Mouse (Mus musculus): ENCODE measurements at regions not wholly inside any gene's neighbourhood (a gene's known extent, or its start where the extent isn't known, plus 50 kb on each side); places are given as distances from the start of the nearest gene placed in this dataset.

DNA sequence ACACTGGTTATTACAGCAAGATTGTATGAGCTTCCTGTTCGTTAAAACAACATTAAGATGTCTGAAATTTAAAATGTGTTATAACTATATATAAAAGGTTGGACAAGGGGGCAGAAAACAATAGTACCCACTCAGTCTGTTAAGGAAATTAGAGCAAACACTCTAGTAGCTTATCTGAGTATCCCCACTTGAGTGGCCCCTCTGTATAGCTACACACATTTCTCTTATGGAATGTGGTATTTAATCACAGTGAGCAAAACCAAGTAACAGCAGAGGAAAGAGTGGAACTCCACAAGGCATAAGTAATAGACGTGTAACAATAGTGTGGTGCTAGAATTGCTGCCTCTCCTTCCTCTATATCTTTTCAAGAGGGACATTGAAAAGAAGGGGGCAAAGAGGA, 417.4 kb upstream of the Atxn7l3b start:
- in situ Hi-C loops (cut with MboI; ENCODE audit: low pct_ligation_motif_present, low pct_unique_long_range_greater_than_20kb, low sequenced_read_pairs) = no loop called here
- Histone ChIP-seq H3K36me3 (replicated peaks in 1 of 2; ENCODE audit: control insufficient read depth in 1 of 2, insufficient read depth in 1 of 2, low read length in 1 of 2) (no peaks in the 10 kb centered on the region), H3K27ac (ENCODE audit: insufficient read depth, low read depth) (no peak overlapping the region), H3K9ac (ENCODE audit: insufficient read depth, low read depth) (no peak overlapping the region), H3K4me1 (ENCODE audit: control insufficient read depth in 1 of 2, insufficient read depth in 2 of 2) (no peaks in the 10 kb centered on the region; a peak in 1 of 4 replicates), H3K4me3 (replicated peaks in 1 of 3; ENCODE audit: low read depth in 2 of 3, low read length in 2 of 3, poor library complexity in 1 of 3) (no peak overlapping the region), H3K79me2 (replicated peaks; ENCODE audit: control insufficient read depth, extremely low read depth, insufficient read depth, poor library complexity, severe bottlenecking) (no peaks in the 10 kb centered on the region), H3K4me2 (ENCODE audit: insufficient read depth, low read depth, poor library complexity, severe bottlenecking) (no peak overlapping the region), H3K9me3 (replicated peaks; ENCODE audit: low read length) (no peaks in the 10 kb centered on the region), H3K27me3 (replicated peaks) (no peaks in the 10 kb centered on the region)
- dilution Hi-C loops (cut with MboI; ENCODE audit: extremely low pct_ligation_motif_present, extremely low pct_unique_long_range_greater_than_20kb, low sequenced_read_pairs) = no loop called here
- no peak for DNase-seq (ENCODE audit: extremely low read depth)
- no peak for TF ChIP-seq EP300 (IDR thresholded peaks at IDR 0.05; ENCODE audit: low read length)
- no peak for TF ChIP-seq E2F4 (IDR thresholded peaks at IDR 0.05; ENCODE audit: insufficient replicate concordance, low read depth, low read length)
- TF ChIP-seq PAX5 (IDR thresholded peaks at IDR 0.05; ENCODE audit: low read length) = no peak
- no peak for TF ChIP-seq TBP (conservative IDR thresholded peaks at IDR 0.05; ENCODE audit: low read depth, low read length)
- TF ChIP-seq POLR2AphosphoS2 (IDR thresholded peaks at IDR 0.05; ENCODE audit: low read depth, low read length) = no peak
- no peak for TF ChIP-seq HCFC1 (IDR thresholded peaks at IDR 0.05; ENCODE audit: low read depth, low read length)
- TF ChIP-seq UBTF (IDR thresholded peaks at IDR 0.05; ENCODE audit: low read depth, low read length) = no peak
- no peak for TF ChIP-seq ELF1 (IDR thresholded peaks at IDR 0.05; ENCODE audit: low read depth, low read length)
- no peak for TF ChIP-seq ZKSCAN1 (IDR thresholded peaks at IDR 0.05; ENCODE audit: borderline replicate concordance, low read depth, low read length)
- TF ChIP-seq ZC3H11A (IDR thresholded peaks at IDR 0.05; ENCODE audit: low read depth, low read length) = no peak
- TF ChIP-seq MEF2A (IDR thresholded peaks at IDR 0.05; ENCODE audit: borderline replicate concordance, low read depth, low read length) = no peak
- TF ChIP-seq CHD2 (IDR thresholded peaks at IDR 0.05; ENCODE audit: low read length) = no peak
- TF ChIP-seq MAFK (IDR thresholded peaks at IDR 0.05; ENCODE audit: insufficient replicate concordance, low read length) = no peak
- no peak for TF ChIP-seq RAD21 (IDR thresholded peaks at IDR 0.05; ENCODE audit: low read depth, low read length)
- TF ChIP-seq GABPA (IDR thresholded peaks at IDR 0.05; ENCODE audit: insufficient replicate concordance, low read depth, low read length) = no peak
- TF ChIP-seq MAZ (IDR thresholded peaks at IDR 0.05; ENCODE audit: low read depth, low read length) = no peak
- no peak for TF ChIP-seq JUND (conservative IDR thresholded peaks at IDR 0.05; ENCODE audit: low read depth, low read length)

Data from CH12.LX (cell line).